Mouse (Mus musculus): ENCODE results near the gene Cyp8b1.

GRCm38 (mm10) chr9:121919027-121919501 is 3.0 kb upstream of the Cyp8b1 start:
- TF ChIP-seq CTCF (IDR thresholded peaks at IDR 0.05; ENCODE audit: control insufficient read depth, insufficient read depth, low read length), result no peak
- TF ChIP-seq POLR2A (IDR thresholded peaks at IDR 0.05; ENCODE audit: borderline replicate concordance, control insufficient read depth, low read depth, low read length), result no peak
